Comparison of ENCODE assay signal across 12 mouse cellular contexts in genomic region chr5:115522981-115523499, GRCm38 (mm10). TPM values are rescaled to one million over a fixed set of nuclear protein-coding genes. Genes with fewer than 3 reads are reported as not detected.
DNase-seq lines count a peak whose midpoint lies in the region; ATAC-seq lines count a peak whose summit lies in the region.
"Had no signal": no experiment of that assay in that cellular context is flagged by ENCODE, and none has a peak within 500 bp of the region (broad histone marks: within the 10 kb centered on the region; RNA-seq: fewer than 3 reads in every experiment).

No protein-coding gene starts in this region.

- H3K4me2 ChIP-seq in lung, embryonic 15.5 days = no peak overlapping the region
- no peak overlapping the region for H3K4me2 ChIP-seq in kidney, embryonic 16.5 days (replicated peaks; ENCODE audit: low read depth, low read length)
- no peak overlapping the region for H3K4me2 ChIP-seq in neural tube, embryonic 15.5 days

- H3K4me1 ChIP-seq in lung, embryonic 15.5 days = peaks cover 78% of the 10 kb centered on the region
- peaks cover 71% of the 10 kb centered on the region for H3K4me1 ChIP-seq in kidney, embryonic 16.5 days (ENCODE audit: insufficient read depth, low read length)
- H3K4me1 ChIP-seq in neural tube, embryonic 15.5 days = peaks cover 34% of the 10 kb centered on the region

- WGBS in lung, embryonic 15.5 days = 62% methylated on average over 15 of the region's 15 CpGs
- 59% methylated on average over 15 of the region's 15 CpGs for WGBS in kidney, embryonic 16.5 days
- 83% methylated on average over 15 of the region's 15 CpGs for WGBS in neural tube, embryonic 15.5 days

- no peak overlapping the region for H3K9ac ChIP-seq in lung, embryonic 15.5 days
- 0 out of 2 replicates have a peak overlapping the region, but pooled peaks have one; percentile 33 for H3K9ac ChIP-seq in kidney, embryonic 16.5 days (replicated peaks; ENCODE audit: low read length)
- H3K9ac ChIP-seq in neural tube, embryonic 15.5 days (replicated peaks) = no peak overlapping the region

- no peaks in the 10 kb centered on the region for H3K9me3 ChIP-seq in lung, embryonic 15.5 days
- H3K9me3 ChIP-seq in kidney, embryonic 16.5 days (ENCODE audit: low read length) = no peaks in the 10 kb centered on the region
- no peaks in the 10 kb centered on the region for H3K9me3 ChIP-seq in neural tube, embryonic 15.5 days (replicated peaks)

- peak; percentile 91 for DNase-seq in heart, adult 11 months
- no peak for DNase-seq in heart, adult 9 months (ENCODE audit: low spot score in 2 of 2)
- no peak for DNase-seq in lung, postnatal 25 days (ENCODE audit: low spot score)
- no peak for DNase-seq in layer of hippocampus, postnatal 14 days (ENCODE audit: low spot score in 2 of 2)
- DNase-seq: cerebellum, postnatal 10 days had no signal

- ATAC-seq in lung, embryonic 15.5 days (ENCODE audit: borderline replicate concordance, extremely low read depth, low FRiP score, low TSS enrichment) = no peak
- no peak for ATAC-seq in kidney, embryonic 16.5 days (ENCODE audit: low FRiP score, low TSS enrichment)
- no peak for ATAC-seq in neural tube, embryonic 15.5 days (ENCODE audit: low FRiP score)
- no peak for ATAC-seq in erythroblast, adult 5-6 weeks (replicated peaks; ENCODE audit: low FRiP score, poor library complexity, severe bottlenecking)
- ATAC-seq: midbrain, embryonic 16.5 days had no signal

- no peaks in the 10 kb centered on the region for H3K27me3 ChIP-seq in lung, embryonic 15.5 days
- H3K27me3 ChIP-seq in kidney, embryonic 16.5 days (ENCODE audit: insufficient read depth, low read length) = no peaks in the 10 kb centered on the region
- no peaks in the 10 kb centered on the region for H3K27me3 ChIP-seq in neural tube, embryonic 15.5 days (replicated peaks)
- H3K27me3 ChIP-seq: Patski had no signal

- H3K36me3 ChIP-seq in lung, embryonic 15.5 days = no peaks in the 10 kb centered on the region
- no peaks in the 10 kb centered on the region for H3K36me3 ChIP-seq in kidney, embryonic 16.5 days (ENCODE audit: insufficient read depth, low read length)
- H3K36me3 ChIP-seq in neural tube, embryonic 15.5 days = no peaks in the 10 kb centered on the region

- no peak overlapping the region for H3K4me3 ChIP-seq in lung, embryonic 15.5 days
- H3K4me3 ChIP-seq in kidney, embryonic 16.5 days (ENCODE audit: low read length) = no peak overlapping the region
- no peak overlapping the region for H3K4me3 ChIP-seq in neural tube, embryonic 15.5 days (replicated peaks)

- H3K27ac ChIP-seq in lung, embryonic 15.5 days = peak overlapping the region; percentile 78
- H3K27ac ChIP-seq in kidney, embryonic 16.5 days (ENCODE audit: low read length) = peak overlapping the region; percentile 66
- H3K27ac ChIP-seq in neural tube, embryonic 15.5 days (replicated peaks) = 0 out of 2 replicates have a peak overlapping the region, but pooled peaks have one; percentile 18

RNA-seq across cellular contexts. Expression of gene Pxn, which starts 16.6 kb away (rescaled TPM):
- polyA plus RNA-seq in lung, embryonic 15.5 days (2015; fragmentation: Nextera tagmentation; extraction: Ambion mirVana) = 57.1 and 58.6 TPM in 2 replicates
- 60.5 and 67.2 TPM in 2 replicates for polyA plus RNA-seq in kidney, embryonic 16.5 days (2015; fragmentation: Nextera tagmentation; extraction: Ambion mirVana)
- 21.3 and 28.2 TPM in 2 replicates for polyA plus RNA-seq in neural tube, embryonic 15.5 days (2015; fragmentation: Nextera tagmentation; extraction: Ambion mirVana)
- total RNA-seq in layer of hippocampus, postnatal 14 days (2021) = 10 to 100 TPM; 33.1 to 38.7 TPM
- 18.8 and 38.5 TPM in 2 replicates for total RNA-seq in erythroblast, adult 5-6 weeks (2015; ENCODE audit: low replicate concordance)
- total RNA-seq in erythroblast, adult 5-6 weeks (2017; ENCODE audit: low replicate concordance) = 14.8 and 57.5 TPM in 2 replicates

RNA-seq across cellular contexts. Expression of gene Rplp0, which starts 36.2 kb away (rescaled TPM):
- polyA plus RNA-seq in lung, embryonic 15.5 days (2015; fragmentation: Nextera tagmentation; extraction: Ambion mirVana) = 1,589 and 1,600 TPM in 2 replicates
- polyA plus RNA-seq in kidney, embryonic 16.5 days (2015; fragmentation: Nextera tagmentation; extraction: Ambion mirVana) = 1,527 and 1,553 TPM in 2 replicates
- 785 and 1,036 TPM in 2 replicates for polyA plus RNA-seq in neural tube, embryonic 15.5 days (2015; fragmentation: Nextera tagmentation; extraction: Ambion mirVana)
- 100 to 1,000 TPM; 347 to 378 TPM for total RNA-seq in layer of hippocampus, postnatal 14 days (2021)
- total RNA-seq in erythroblast, adult 5-6 weeks (2015; ENCODE audit: low replicate concordance) = 681 and 822 TPM in 2 replicates
- total RNA-seq in erythroblast, adult 5-6 weeks (2017; ENCODE audit: low replicate concordance) = 339 and 478 TPM in 2 replicates

RNA-seq across cellular contexts. Expression of gene Sirt4, which starts 38.5 kb away (rescaled TPM):
- 27.2 and 30.4 TPM in 2 replicates for polyA plus RNA-seq in lung, embryonic 15.5 days (2015; fragmentation: Nextera tagmentation; extraction: Ambion mirVana)
- 27.3 and 27.5 TPM in 2 replicates for polyA plus RNA-seq in kidney, embryonic 16.5 days (2015; fragmentation: Nextera tagmentation; extraction: Ambion mirVana)
- 31.0 and 37.1 TPM in 2 replicates for polyA plus RNA-seq in neural tube, embryonic 15.5 days (2015; fragmentation: Nextera tagmentation; extraction: Ambion mirVana)
- total RNA-seq in layer of hippocampus, postnatal 14 days (2021) = 10 to 100 TPM; 25.8 to 28.3 TPM
- total RNA-seq in erythroblast, adult 5-6 weeks (2015; ENCODE audit: low replicate concordance) = 3.1 and 5.9 TPM in 2 replicates
- total RNA-seq in erythroblast, adult 5-6 weeks (2017; ENCODE audit: low replicate concordance) = 0.60 and 2.0 TPM in 2 replicates

RNA-seq across cellular contexts. Expression of gene Gcn1l1, which starts 42.0 kb away (rescaled TPM):
- polyA plus RNA-seq in lung, embryonic 15.5 days (2015; fragmentation: Nextera tagmentation; extraction: Ambion mirVana) = 35.6 and 40.0 TPM in 2 replicates
- 44.3 and 48.8 TPM in 2 replicates for polyA plus RNA-seq in kidney, embryonic 16.5 days (2015; fragmentation: Nextera tagmentation; extraction: Ambion mirVana)
- polyA plus RNA-seq in neural tube, embryonic 15.5 days (2015; fragmentation: Nextera tagmentation; extraction: Ambion mirVana) = 35.7 and 37.6 TPM in 2 replicates
- total RNA-seq in layer of hippocampus, postnatal 14 days (2021) = 10 to 100 TPM; 69.1 to 71.5 TPM
- total RNA-seq in erythroblast, adult 5-6 weeks (2015; ENCODE audit: low replicate concordance) = 9.4 and 10.9 TPM in 2 replicates
- total RNA-seq in erythroblast, adult 5-6 weeks (2017; ENCODE audit: low replicate concordance) = 14.2 and 21.3 TPM in 2 replicates

RNA-seq across cellular contexts. Expression of gene Pla2g1b, which starts 57.0 kb away (rescaled TPM):
- polyA plus RNA-seq in lung, embryonic 15.5 days (2015; fragmentation: Nextera tagmentation; extraction: Ambion mirVana) = 4.7 and 7.0 TPM in 2 replicates
- 0.94 and 2.1 TPM in 2 replicates for polyA plus RNA-seq in kidney, embryonic 16.5 days (2015; fragmentation: Nextera tagmentation; extraction: Ambion mirVana)
- polyA plus RNA-seq in neural tube, embryonic 15.5 days (2015; fragmentation: Nextera tagmentation; extraction: Ambion mirVana) = 0.81 and 1.1 TPM in 2 replicates
- total RNA-seq in layer of hippocampus, postnatal 14 days (2021) = not detected
- total RNA-seq in erythroblast, adult 5-6 weeks (2015; ENCODE audit: low replicate concordance) = not detected in 2 replicates
- total RNA-seq in erythroblast, adult 5-6 weeks (2017; ENCODE audit: low replicate concordance) = not detected in 2 replicates
- total RNA-seq: gastrocnemius, postnatal 36 days had no signal
- polyA plus RNA-seq: midbrain, embryonic 16.5 days; Patski had no signal

Comparison
In these comparisons a context has a peak if more than half of its experiments do, and no peak if none do; other contexts are left out.
1. H3K27ac ChIP-seq: peak in every context shown above with its lines; median percentile 78 in lung, embryonic 15.5 days; 66 in kidney, embryonic 16.5 days; 18 in neural tube, embryonic 15.5 days.